Mouse (Mus musculus): ENCODE results near the gene Otop2. TPM values are rescaled to one million over a fixed set of nuclear protein-coding genes. Genes with fewer than 3 reads are reported as not detected.
A peak's percentile ranks its signal among the peaks of the same experiment; 100 is the strongest.

Otop2 gene
- polyA plus RNA-seq, 1 experiment from 2014 or later: not detected

DNA sequence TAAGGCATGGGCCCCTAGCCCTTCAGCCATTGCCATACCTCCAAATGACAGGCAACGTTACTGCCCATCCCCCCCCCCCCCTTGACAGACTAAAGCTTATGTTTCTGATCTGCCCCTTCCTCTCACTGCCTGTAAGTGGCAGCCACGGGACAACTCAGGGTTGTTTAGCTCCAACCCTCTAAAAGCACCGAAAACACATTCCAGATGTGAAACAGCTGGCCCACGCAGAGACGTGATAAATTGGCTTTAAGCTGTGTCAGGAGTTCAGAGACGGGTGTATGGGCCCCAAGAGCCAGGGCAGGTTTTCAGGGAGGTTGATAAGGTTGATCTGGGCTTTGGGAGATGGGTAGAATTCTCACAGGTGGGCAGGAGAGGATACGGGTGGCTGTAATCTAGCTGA, 38.6 kb downstream of the Otop2 start:
- DNase-seq (ENCODE audit: low spot score): peak; percentile 81
- H3K27ac ChIP-seq: peak overlapping the region; percentile 78
- peak overlapping the region; percentile 14; the same call in 1 of the 2 replicates for H3K4me3 ChIP-seq
- H3K4me1 ChIP-seq: peaks cover 62% of the 10 kb centered on the region
- H3K27me3 ChIP-seq (ENCODE audit: low read depth, poor library complexity, severe bottlenecking): peaks cover 51% of the 10 kb centered on the region
- no peaks in the 10 kb centered on the region for H3K36me3 ChIP-seq
- no peaks in the 10 kb centered on the region for H3K9me3 ChIP-seq (replicated peaks)
- 7% methylated on average over 7 of the region's 7 CpGs for whole genome bisulfite sequencing

GRCm38 (mm10) chr11:115348681-115349248, 41.8 kb downstream of the Otop2 start:
- H3K4me3 ChIP-seq: peak overlapping the region; percentile 10; the same call in 1 of the 2 replicates
- 0 out of 2 replicates have a peak overlapping the region, but pooled peaks have one; percentile 32 for H3K27ac ChIP-seq
- no peak for DNase-seq (ENCODE audit: low spot score)
- H3K9me3 ChIP-seq (replicated peaks): no peaks in the 10 kb centered on the region
- H3K36me3 ChIP-seq: no peaks in the 10 kb centered on the region
- peaks cover 62% of the 10 kb centered on the region for H3K4me1 ChIP-seq
- WGBS: 46% methylated on average over 17 of the region's 17 CpGs
- H3K27me3 ChIP-seq (ENCODE audit: low read depth, poor library complexity, severe bottlenecking): peaks cover 67% of the 10 kb centered on the region

GRCm38 (mm10) chr11:115349976-115350375, 43.0 kb downstream of the Otop2 start:
- Histone ChIP-seq H3K9me3 (replicated peaks) (no peaks in the 10 kb centered on the region), H3K27me3 (ENCODE audit: low read depth, poor library complexity, severe bottlenecking) (peaks cover 65% of the 10 kb centered on the region), H3K4me3 (no peak overlapping the region), H3K27ac (no peak overlapping the region), H3K36me3 (no peaks in the 10 kb centered on the region), H3K4me1 (peaks cover 58% of the 10 kb centered on the region)
- 14% methylated on average over 4 of the region's 4 CpGs for WGBS
- DNase-seq (ENCODE audit: low spot score): no peak

DNA sequence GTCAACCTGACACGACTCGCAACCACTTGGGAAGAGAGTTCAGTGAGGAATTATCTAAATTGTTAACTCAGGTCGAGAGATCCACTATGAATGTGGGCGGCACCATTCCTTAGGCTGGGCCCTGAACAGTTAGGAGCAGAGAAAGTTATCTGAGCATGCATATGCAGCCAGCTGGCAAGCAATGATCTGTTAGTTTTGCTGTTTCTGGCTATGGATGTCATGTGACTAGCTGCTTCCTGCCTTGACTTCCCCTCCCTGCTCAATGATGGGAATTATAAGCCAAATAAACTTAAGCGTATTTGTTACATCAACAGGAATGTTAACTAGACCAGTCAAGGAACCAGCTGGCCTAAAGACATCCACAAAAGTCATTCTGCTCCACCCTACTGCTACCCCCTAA, 46.4 kb downstream of the Otop2 start:
- no peaks in the 10 kb centered on the region for H3K36me3 ChIP-seq
- H3K27ac ChIP-seq: no peak overlapping the region
- no peak overlapping the region for H3K4me3 ChIP-seq
- H3K9me3 ChIP-seq (replicated peaks): no peaks in the 10 kb centered on the region
- WGBS: 94% methylated on average over 5 of the region's 5 CpGs
- H3K4me1 ChIP-seq: peaks cover 36% of the 10 kb centered on the region
- peaks cover 77% of the 10 kb centered on the region for H3K27me3 ChIP-seq (ENCODE audit: low read depth, poor library complexity, severe bottlenecking)
- DNase-seq (ENCODE audit: low spot score): no peak

DNA sequence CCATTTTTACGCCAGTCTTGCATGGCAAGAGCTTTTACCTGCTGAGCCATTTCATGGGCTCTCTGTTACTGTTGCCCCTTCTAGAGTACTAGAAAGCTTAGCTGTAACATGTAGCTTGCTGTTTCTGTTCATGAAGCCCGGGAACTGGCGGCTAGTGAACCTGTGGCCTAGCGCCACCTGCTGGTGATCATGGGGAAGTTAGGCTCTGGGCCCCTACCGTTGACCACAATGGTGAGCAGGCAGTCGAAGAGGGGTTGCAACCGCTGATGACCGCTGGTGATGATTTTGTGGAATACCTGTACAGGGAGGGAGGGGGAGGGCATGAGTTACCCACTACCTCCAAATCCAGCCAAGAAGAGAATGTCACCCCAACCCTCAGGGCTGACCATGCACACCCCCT, 47.2 kb downstream of the Otop2 start:
- no peak overlapping the region for H3K4me3 ChIP-seq
- no peaks in the 10 kb centered on the region for H3K9me3 ChIP-seq (replicated peaks)
- H3K4me1 ChIP-seq: peaks cover 34% of the 10 kb centered on the region
- no peak overlapping the region for H3K27ac ChIP-seq
- peaks cover 81% of the 10 kb centered on the region for H3K27me3 ChIP-seq (ENCODE audit: low read depth, poor library complexity, severe bottlenecking)
- 7% methylated on average over 8 of the region's 8 CpGs for WGBS
- peak; percentile 92 for DNase-seq (ENCODE audit: low spot score)
- H3K36me3 ChIP-seq: no peaks in the 10 kb centered on the region

DNA sequence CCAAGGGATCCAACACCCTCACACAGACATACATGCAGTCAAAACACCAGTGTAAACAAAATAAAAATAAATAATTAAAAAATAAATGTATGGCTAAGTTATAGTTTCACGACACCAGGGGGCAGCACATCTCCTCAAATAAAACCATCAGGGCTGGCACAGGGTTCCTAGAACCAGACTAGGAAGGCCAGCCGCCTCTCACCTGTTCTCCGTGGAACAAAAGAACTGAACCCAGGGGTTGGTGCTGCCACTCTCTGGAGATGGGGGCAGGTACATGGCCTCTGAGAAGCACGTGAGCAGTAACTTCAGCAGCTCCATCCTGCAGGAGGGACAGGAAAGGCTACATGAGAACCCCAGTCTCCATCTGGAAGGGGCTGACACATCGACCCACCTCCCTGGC, 51.5 kb downstream of the Otop2 start:
- Histone ChIP-seq H3K4me1 (peaks cover 34% of the 10 kb centered on the region), H3K27ac (peak overlapping the region; percentile 73), H3K36me3 (no peaks in the 10 kb centered on the region), H3K4me3 (no peak overlapping the region), H3K9me3 (replicated peaks) (no peaks in the 10 kb centered on the region), H3K27me3 (ENCODE audit: low read depth, poor library complexity, severe bottlenecking) (peaks cover 57% of the 10 kb centered on the region)
- peak; percentile 78 for DNase-seq (ENCODE audit: low spot score)
- 20% methylated on average over 5 of the region's 5 CpGs for WGBS

GRCm38 (mm10) chr11:115359293-115359692, 52.3 kb downstream of the Otop2 start:
- 60% methylated on average over 3 of the region's 3 CpGs for WGBS
- Histone ChIP-seq H3K4me1 (peaks cover 32% of the 10 kb centered on the region), H3K4me3 (no peak overlapping the region), H3K27me3 (ENCODE audit: low read depth, poor library complexity, severe bottlenecking) (peaks cover 61% of the 10 kb centered on the region), H3K36me3 (no peaks in the 10 kb centered on the region), H3K9me3 (replicated peaks) (no peaks in the 10 kb centered on the region), H3K27ac (peak overlapping the region; percentile 73; the same call in 1 of the 2 replicates)
- DNase-seq (ENCODE audit: low spot score): no peak

DNA sequence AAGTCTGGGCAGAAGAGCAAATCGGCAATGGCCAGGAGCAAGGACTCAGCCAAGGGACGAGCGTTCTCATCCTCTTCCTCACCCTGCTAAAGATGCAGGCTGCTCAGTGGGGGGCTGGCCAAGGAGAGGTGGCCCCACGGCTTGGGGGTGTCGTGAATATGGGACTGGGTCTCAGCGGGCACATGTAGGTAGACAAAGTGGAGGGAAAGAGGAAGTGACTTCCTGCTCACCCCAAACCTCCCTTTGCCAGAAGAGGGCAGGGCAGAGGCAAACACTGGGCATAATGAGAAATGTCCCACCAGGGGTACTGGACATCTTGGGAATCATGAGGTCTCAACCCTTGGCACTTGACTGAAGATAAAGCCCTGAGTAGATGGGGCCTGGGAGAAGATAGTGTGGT, 52.8 kb downstream of the Otop2 start:
- DNase-seq (ENCODE audit: low spot score): no peak
- no peaks in the 10 kb centered on the region for H3K36me3 ChIP-seq
- peak overlapping the region; percentile 73; the same call in 1 of the 2 replicates for H3K27ac ChIP-seq
- H3K27me3 ChIP-seq (ENCODE audit: low read depth, poor library complexity, severe bottlenecking): peaks cover 61% of the 10 kb centered on the region
- peaks cover 29% of the 10 kb centered on the region for H3K4me1 ChIP-seq
- no peaks in the 10 kb centered on the region for H3K9me3 ChIP-seq (replicated peaks)
- WGBS: 66% methylated on average over 6 of the region's 6 CpGs
- no peak overlapping the region for H3K4me3 ChIP-seq

GRCm38 (mm10) chr11:115364136-115364535, 57.2 kb downstream of the Otop2 start:
- H3K27me3 ChIP-seq (ENCODE audit: low read depth, poor library complexity, severe bottlenecking): peaks cover 69% of the 10 kb centered on the region
- WGBS: 85% methylated on average over 3 of the region's 3 CpGs

DNA sequence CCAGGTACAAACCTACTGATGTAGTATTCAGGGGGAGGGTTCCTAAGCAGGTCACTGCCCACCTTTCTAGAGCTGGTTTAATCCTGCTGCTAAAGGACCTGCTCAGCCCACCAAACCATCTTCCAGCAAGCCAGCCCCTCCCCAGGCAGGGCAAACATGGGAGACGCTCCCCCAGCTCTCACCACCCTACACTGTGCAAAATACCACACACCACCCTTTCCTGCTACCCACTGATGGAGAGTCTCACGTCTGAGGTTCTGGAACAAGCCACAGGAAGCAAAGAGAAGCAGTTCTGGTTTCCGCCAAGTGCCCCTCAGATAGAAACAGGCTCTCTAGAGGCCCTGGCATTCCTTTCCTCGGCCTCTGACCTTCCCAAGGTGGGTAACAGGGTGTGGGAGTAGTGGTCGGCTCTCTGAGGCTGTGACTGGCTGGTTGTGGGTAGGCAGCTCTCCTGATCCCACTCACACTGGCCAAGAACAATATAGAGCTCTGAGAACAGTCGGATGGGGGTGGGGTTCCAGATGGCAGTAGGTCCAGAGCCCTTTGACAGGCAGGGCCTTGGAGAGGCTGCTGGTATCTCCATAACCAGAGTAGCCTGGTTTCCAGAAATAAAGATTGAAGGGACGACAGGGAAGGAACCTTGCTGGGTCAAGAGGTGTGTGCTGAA, 59.2 kb downstream of the Otop2 start:
- no peak for DNase-seq (ENCODE audit: low spot score)
- peaks cover 18% of the 10 kb centered on the region for H3K4me1 ChIP-seq
- H3K27ac ChIP-seq: no peak overlapping the region
- H3K4me3 ChIP-seq: no peak overlapping the region
- WGBS: 44% methylated on average over 7 of the region's 7 CpGs
- H3K9me3 ChIP-seq (replicated peaks): no peaks in the 10 kb centered on the region
- H3K36me3 ChIP-seq: no peaks in the 10 kb centered on the region
- H3K27me3 ChIP-seq (ENCODE audit: low read depth, poor library complexity, severe bottlenecking): peaks cover 78% of the 10 kb centered on the region

More at GRCm38 (mm10) chr11:115364136-115364535, 57.2 kb downstream of the Otop2 start:
- Histone ChIP-seq H3K4me3 (no peak overlapping the region), H3K27ac (no peak overlapping the region), H3K9me3 (replicated peaks) (no peaks in the 10 kb centered on the region), H3K4me1 (peaks cover 28% of the 10 kb centered on the region), H3K36me3 (no peaks in the 10 kb centered on the region)
- no peak for DNase-seq (ENCODE audit: low spot score)

DNA sequence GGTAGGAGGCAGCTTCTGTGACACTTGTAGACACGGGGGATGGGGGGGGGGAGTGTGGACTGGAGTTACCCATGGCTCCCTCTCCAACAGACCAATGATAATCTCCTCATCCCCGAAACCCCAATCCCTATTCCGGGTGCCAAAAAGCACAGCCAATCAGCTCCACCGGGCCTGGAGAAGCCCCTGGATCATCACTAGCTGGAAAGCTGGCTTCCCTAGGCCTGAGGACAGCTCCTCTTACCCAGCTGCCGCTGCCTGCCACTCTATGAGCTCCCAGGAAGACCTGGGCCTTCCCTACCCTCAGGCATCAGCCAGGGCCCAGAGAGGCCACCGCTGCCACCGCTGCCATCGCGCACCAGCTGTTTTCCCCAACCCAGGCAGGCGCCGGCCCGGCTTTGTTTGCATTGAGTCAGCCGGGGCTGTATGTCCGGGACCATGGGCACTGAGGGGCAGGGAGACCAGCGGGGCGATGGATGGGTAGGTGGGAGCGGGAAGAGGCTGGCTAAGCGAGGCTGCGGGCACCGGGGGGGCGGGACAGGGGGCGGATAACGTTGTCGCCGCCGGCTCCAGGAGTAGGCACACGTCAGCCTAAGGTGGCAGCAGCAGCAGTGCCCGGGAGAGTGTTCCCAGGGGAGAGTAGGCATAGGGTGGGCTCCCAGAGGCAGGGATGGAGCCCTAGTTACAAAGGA, 59.9 kb downstream of the Otop2 start:
- Histone ChIP-seq H3K27ac (no peak overlapping the region), H3K9me3 (replicated peaks) (no peaks in the 10 kb centered on the region), H3K27me3 (ENCODE audit: low read depth, poor library complexity, severe bottlenecking) (peaks cover 85% of the 10 kb centered on the region), H3K4me3 (peak overlapping the region; percentile 58), H3K36me3 (no peaks in the 10 kb centered on the region), H3K4me1 (peaks cover 18% of the 10 kb centered on the region)
- WGBS: 2% methylated on average over 28 of the region's 28 CpGs
- no peak for DNase-seq (ENCODE audit: low spot score)

GRCm38 (mm10) chr11:115367395-115367944, 60.5 kb downstream of the Otop2 start, which contains the start of gene Hid1:
Gene Hid1 (minus strand): TSS chr11:115367756.
- Histone ChIP-seq H3K4me3 (peak within 1 kb of the TSS; percentile 58), H3K4me1 (peaks cover 18% of the 10 kb centered on the region), H3K36me3 (no peaks in the 10 kb centered on the region), H3K27me3 (ENCODE audit: low read depth, poor library complexity, severe bottlenecking) (peaks cover 91% of the 10 kb centered on the region), H3K9me3 (replicated peaks) (no peaks in the 10 kb centered on the region), H3K27ac (no peak within 1 kb of the TSS)
- WGBS: under 1% methylated on average over 39 of the region's 39 CpGs
- DNase-seq (ENCODE audit: low spot score): peak; percentile 66

GRCm38 (mm10) chr11:115370368-115370767, 63.4 kb downstream of the Otop2 start:
- peaks cover 100% of the 10 kb centered on the region for H3K27me3 ChIP-seq (ENCODE audit: low read depth, poor library complexity, severe bottlenecking)
- no peak for DNase-seq (ENCODE audit: low spot score)
- 55% methylated on average over 7 of the region's 7 CpGs for WGBS
- no peaks in the 10 kb centered on the region for H3K36me3 ChIP-seq
- no peak overlapping the region for H3K27ac ChIP-seq
- no peaks in the 10 kb centered on the region for H3K9me3 ChIP-seq (replicated peaks)
- H3K4me3 ChIP-seq: no peak overlapping the region
- H3K4me1 ChIP-seq: peaks cover 26% of the 10 kb centered on the region
